Mouse (Mus musculus) layer of hippocampus, postnatal 10 days (tissue): ENCODE measurements around the gene Arl5c. TPM values are rescaled to one million over a fixed set of nuclear protein-coding genes. Genes with fewer than 3 reads are reported as not detected.

Source experiments
- DNase-seq, 2 experiments: peaks; one replicate each; pipeline ENCODE4 v3.0.0; 2021; ENCODE audit warnings: low spot score in 2 of 2
- long read RNA-seq: library from polyadenylated mRNA; stranded (forward); transcript quantifications from one replicate; pipeline ENCODE4 v2.0.0, GENCODE M21; 2023
- total RNA-seq, 2 experiments: library from RNA; stranded (reverse); gene quantifications; 2 replicates each; pipeline ENCODE4 v1.2.3; 2021

Gene Arl5c
- 1 to 10 TPM; 2.0 to 2.1 TPM for total RNA-seq
- long read RNA-seq, result 0 reads

GRCm38 (mm10) chr11:97995564-97996288 is at the start of gene Arl5c:
Gene Arl5c, minus strand, starts transcription at chr11:97996181.
- peak in 1 of 2 experiments; percentile 41 for DNase-seq

DNA sequence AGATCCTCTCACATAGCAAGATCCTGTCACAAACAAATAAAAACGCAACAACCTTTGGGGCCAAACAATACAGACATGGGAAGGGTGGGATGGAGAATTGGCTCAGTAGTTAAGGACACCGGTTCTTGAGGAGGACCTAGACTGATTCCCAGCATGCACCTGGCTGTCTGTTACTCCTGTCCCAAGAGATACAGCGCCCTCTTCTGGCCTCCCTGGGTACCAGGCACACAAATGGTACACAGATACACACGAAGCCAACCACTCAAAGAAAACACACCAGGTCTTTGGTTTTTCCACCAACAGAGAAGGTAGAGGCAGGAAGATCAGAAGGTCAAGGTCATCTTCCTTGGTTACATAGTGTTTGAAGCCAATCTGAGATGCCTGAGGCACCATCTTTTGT is 49.6 kb upstream of the Arl5c start:
- no peak for DNase-seq

DNA sequence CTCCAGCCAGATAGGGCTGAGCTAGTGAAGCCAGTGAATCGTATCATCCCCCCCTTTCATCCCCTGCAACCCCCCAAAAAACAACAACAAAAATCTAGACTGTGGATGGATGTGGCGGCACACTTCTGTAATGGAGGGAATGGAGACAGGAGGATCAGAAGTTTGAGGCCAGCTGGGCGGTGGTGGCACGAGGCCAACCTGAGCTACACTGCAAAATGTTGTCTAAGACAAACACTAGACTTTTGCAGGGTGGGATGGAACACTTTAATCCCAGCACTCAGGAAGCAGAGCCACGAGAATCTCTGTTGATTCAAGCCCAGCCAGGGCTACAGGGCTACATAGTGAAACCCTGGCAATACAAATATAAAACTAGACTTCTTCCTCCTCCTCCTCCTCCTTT is 48.1 kb upstream of the Arl5c start:
- no peak for DNase-seq

DNA sequence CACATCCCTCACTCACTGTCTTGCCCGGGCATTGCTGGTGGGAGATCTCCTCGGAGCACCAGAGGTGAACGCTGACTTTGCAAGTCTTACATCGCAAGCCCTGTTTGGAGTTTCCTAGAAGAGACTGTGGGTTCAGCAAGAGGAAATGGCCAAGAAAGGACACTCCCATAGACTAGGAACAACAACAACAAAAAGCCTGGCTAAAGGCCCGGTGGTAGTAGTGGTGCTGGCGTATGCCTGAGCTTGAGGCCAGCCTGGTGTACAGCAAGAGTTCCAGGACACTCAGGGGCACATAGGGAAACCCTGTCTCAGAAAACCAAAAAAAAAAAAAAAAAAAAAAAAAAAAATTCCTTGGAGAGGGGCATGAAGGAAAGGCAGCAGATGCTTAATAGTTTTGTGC is 46.8 kb upstream of the Arl5c start:
- no peak for DNase-seq

- no peak for DNase-seq
Observed at GRCm38 (mm10) chr11:98040975-98041374, 45.0 kb upstream of the Arl5c start.

- no peak for DNase-seq
Observed at GRCm38 (mm10) chr11:98037871-98038270, 41.9 kb upstream of the Arl5c start.

DNA sequence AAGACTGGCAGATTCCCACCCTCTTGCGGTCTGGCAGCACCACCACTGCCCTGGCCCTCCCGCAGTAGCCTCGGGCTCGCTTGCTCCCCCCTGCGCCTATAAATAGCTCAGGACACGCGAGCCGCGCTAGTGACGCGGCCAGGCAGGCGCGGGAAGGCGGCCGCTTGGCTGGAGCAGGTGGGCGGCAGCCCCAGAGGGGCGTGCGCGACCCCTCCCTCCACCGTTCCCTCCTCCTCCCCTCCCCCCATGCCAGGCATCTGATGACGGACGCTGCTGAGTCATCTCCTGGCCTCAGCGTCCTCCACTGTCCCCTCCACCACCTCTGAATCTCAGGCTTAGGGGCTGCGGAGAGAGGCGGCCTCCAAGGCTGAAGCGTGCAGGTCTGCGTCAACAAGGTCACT is 40.0 kb upstream of the Arl5c start:
- peak in 1 of 2 experiments; percentile 50 for DNase-seq

GRCm38 (mm10) chr11:98034840-98035239 is 38.9 kb upstream of the Arl5c start:
- DNase-seq, result peak in 1 of 2 experiments; percentile 45

DNA sequence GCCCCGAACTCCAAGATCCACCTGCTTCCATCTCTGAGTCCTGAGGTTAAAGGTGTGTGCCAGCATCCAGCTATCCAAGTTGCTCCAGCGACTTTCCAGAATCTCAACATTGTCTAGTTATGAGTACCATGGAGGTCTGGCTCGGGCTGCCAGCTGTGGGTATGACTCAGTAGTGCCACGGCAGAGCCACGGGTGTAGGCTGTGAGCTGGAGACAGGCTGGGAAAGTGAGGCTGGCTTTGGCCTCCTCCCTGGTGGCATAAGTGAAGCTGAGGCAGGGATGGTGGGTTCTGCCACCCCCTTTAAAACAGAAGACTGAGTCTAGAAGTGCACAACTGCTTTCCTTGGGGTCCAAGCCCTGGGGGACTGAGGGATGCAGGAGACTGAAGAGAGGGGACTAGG is 38.1 kb upstream of the Arl5c start:
- DNase-seq, result no peak

DNA sequence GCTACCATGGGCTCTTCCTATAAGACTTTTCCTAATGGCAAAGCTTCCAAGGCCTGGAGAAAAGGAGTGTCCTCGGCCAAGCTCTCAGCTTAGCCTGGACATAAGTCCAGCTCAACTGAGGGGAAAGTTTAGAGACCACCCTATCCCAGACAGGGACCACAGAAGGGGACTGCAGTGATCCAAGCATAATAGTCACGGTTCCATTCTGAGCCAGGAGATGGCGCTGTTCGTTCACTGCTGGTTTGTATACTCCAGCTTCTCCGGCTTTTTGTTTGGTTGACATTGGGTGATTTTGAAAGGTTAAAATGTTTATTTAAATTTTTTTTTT is 35.4 kb upstream of the Arl5c start:
- peak; percentile 91 to 94 for DNase-seq

- no peak for DNase-seq
Observed at GRCm38 (mm10) chr11:98030701-98031442, 34.9 kb upstream of the Arl5c start.

DNA sequence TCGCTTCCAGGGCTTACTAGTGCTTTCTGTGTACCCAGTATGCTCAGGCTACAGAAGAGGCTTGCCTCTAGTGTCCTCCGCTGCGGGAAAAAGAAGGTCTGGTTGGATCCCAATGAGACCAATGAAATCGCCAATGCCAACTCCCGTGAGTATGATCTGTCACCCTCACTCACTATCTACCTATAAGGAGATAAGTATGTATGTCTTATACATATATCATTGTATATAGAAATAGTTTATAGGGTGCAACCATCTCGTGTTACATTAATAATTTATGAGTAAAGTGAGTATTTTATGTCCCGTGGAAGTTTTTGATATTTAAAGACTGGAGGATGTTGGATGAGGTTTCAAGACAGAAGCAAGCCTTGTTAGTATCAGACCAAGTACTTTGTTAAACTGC is 31.8 kb upstream of the Arl5c start:
- DNase-seq, result no peak

DNA sequence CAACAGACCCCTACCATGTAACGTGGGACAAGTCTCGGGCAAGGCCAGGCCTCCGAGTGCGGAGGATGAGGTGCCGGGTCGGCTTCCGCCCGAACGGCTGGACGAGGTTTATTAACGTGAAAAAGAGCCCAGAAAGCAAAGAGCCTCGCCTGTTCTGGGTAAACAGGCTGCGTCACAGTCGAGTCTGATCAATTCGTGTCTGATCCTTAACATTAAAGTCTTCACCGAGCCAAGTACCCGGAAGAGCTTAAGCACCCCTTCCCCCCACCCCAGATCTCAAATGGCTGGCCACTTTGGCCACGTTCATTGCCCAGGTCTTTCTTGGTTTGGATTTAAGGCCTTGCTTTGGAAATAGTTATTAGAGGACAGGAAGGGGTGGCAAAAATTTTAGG is 31.3 kb upstream of the Arl5c start:
- DNase-seq, result no peak

- DNase-seq, result peak; percentile 94 to 96
Observed at GRCm38 (mm10) chr11:98026570-98027296, 30.8 kb upstream of the Arl5c start, which contains the start of gene Rpl19. Gene Rpl19, plus strand, starts transcription at chr11:98026710.

DNA sequence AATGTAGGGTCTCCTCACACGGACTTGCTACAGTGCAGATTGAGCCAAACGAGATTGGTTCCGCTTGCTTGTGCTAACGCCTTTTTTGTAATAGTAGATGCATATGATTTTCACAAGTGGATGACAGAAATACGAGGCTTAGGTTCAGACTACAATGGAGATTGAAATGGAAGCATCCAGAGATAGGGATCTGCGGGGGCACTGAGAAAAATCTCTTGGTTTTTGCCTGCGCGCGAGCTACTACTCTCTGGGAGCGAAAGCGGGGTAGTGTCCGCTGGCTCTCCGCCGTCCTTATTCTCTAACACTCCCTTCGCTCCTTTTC is 30.2 kb upstream of the Arl5c start:
- no peak for DNase-seq

DNA sequence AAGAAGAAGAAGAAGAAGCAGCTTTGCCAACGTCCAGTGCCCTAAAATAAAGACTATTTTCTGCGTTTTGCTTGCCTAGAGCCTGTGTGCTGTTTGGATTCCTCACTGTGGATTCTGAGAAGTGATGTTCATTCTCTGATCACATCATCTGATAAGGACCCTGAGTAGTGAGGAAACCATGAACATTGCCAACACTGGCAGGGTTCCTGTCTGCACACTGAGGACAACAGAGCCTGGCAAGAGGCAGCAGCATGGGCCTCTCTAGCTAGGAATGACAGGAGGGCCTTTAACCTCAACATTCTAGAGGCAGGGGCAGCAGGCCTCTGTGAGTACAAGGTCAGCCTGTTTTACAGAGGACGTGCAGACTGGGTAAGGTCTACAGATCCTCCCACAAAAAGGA is 28.5 kb upstream of the Arl5c start:
- no peak for DNase-seq

GRCm38 (mm10) chr11:98022555-98023371 is 26.8 kb upstream of the Arl5c start, which contains the start of gene Cacnb1:
Gene Cacnb1, minus strand, starts transcription at chr11:98023034.
- DNase-seq, result peak; percentile 69 to 79

- no peak for DNase-seq
Observed at GRCm38 (mm10) chr11:98022253-98022554, 26.2 kb upstream of the Arl5c start.

DNA sequence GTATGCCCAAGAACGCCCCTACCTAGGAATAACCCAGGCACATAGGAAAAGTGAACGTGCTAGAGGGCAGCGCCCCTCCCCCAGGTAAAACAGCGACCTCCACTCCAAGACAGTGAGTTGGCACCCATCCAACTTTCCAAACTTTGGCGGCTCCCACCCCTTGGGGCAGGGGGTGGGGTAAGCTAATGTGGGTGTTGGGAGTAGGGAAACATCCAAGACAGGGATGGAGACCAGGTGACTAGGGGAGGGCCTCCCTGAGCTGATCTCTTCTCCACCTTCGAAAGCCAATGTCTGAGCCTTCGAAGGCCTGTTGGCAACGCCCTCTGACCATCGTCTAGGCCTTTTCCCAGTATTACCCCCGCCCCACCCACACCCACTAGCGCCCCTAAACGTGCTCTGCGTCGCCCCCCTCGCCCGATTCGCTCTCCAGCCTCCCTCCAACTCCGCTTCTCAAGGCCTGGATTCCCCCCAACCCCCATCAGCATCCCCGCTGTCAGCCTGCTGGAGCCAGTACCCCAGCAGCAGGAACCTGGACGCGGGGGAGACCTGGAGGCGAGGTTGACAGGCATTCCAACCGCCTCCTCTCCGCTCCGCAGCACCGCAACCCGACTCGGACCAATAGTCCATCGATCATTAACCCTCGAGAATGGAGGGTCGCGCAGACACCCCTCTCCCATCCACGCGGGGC is 25.7 kb upstream of the Arl5c start:
- peak; percentile 71 to 74 for DNase-seq

GRCm38 (mm10) chr11:98021118-98021517 is 25.1 kb upstream of the Arl5c start:
- no peak for DNase-seq

DNA sequence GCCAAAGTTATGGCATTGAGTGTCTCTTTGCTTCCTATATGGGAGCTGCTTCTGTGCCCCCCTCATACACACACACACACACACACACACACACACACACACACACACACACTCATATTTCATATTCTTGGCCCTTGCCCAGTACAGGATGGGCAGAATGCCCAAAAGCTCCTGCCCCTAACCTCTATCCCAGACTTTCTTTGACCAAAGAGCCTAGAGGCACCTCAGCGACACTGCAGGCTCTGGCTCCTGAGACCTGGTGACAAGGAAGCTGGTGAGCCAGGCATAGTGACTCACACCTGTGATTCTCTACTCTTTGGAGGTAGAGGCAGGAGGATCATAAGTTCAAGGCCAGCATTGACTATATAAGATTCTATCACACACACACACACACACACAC is 24.7 kb upstream of the Arl5c start:
- peak in 1 of 2 experiments; percentile 41 for DNase-seq
